Mouse (Mus musculus) lung, adult 18-20 months (tissue): ENCODE data around the gene Robo2.
"Not testable (repeated sequence)": the region's sequence is repeated elsewhere in the genome, so short reads cannot be mapped to it uniquely, and the experiment has no call there.

Source experiments
- DNase-seq, 2 experiments: peaks; one replicate each; pipeline ENCODE4 v3.0.0; 2022; ENCODE audit warnings: mixed read lengths in 2 of 2

Gene Robo2

DNA sequence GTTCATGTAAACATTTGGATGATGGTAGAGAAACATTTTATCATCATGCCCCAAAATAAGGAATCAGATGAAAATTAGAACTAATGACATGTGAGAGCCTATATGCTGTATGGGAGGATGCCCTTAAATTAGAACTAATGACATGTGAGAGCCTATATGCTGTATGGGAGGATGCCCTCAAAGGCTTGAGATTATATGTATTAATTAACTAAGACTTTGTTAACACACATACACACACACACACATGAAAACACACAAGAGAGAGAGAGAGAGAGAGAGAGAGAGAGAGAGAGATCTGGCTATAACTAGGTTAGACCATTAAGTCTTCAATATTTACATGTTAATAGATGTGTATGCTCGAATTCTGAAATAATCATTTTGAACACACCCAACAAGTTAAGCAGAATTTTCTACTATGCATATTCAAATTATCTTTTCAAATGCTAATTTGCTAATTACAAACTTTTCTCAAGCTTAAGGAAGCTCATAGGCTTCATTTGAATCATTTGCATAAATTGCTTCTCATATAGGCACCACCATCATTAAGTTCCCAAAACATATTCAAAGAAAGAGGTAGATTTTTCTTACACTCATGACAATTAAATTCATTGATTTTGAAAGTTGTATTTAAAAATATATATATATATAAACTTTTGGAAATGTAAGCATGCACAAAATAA is 211.5 kb downstream of the Robo2 start:
- no peak for DNase-seq

DNA sequence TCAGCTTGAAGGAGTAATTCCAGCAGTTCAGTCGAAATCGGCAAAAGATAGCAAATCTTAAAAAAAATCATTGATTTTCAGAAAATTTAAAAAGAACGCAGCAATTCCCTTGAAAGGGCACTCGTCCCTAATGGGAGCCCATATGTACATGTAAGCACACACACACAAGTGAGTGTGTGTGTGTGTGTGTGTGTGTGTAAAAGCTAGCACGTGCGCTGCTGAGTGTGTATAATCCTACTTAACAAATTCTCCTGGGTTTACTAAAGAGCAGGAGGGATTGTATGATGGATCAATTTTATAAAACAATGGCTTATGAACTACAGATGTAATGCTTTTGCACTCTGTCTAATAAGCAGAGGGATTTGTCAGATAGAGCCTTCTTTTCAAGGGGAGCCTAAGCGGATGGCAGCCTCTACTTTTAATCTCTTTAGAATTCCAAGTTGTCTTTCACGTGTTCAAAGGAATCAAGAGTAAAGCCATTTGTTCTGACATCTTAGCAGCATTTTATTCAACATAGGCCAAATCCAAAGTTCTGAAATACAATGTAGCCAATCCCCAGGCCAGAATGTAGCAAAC is 218.6 kb downstream of the Robo2 start:
- no peak for DNase-seq

DNA sequence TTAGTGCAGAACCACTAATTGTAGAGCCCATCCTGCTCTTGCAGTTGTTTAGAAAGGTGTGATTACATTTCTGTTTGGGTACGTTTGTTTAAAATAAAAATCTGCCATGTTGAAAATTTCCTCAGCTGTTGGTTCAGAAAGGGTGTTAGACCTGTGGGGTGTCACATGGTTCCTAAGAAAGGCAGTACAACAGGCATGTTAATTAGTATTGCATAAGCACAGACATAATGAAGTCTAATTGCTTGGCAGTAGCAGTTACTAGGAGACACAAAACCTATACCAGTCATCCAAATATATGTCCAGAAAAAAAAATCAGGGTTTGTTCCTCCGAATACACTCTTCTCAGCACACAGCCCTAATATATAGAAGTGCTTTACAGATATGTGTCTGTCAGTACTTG is 220.0 kb downstream of the Robo2 start:
- no peak for DNase-seq

DNA sequence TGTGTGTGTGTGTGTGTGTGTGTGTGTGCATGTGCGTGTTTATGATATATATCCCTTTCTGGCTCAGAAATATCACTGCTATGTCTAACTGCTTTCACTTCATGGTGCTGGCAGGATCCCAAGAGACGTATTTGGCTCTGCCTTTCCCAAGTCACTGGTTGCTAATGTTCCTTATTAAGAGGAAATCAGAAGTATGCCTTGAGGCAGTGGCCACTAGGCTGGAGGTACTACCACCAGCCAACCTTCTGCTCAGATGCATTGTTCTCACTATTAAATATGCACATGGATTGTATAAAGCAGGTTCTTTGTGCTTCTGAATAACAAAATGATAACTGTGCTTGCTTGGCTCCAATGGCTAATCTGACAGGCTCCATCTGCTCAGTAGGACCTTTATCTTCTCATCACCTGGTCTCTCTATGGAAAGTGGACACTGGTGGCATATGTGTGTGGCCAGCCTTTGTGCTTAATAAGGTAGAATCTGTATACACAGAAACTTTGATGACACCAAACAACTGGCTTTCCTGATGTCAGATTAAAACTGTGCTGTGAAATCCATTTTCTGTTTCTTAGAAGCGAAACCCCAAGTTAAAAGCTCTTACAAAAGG is 229.0 kb downstream of the Robo2 start:
- DNase-seq = no peak

DNA sequence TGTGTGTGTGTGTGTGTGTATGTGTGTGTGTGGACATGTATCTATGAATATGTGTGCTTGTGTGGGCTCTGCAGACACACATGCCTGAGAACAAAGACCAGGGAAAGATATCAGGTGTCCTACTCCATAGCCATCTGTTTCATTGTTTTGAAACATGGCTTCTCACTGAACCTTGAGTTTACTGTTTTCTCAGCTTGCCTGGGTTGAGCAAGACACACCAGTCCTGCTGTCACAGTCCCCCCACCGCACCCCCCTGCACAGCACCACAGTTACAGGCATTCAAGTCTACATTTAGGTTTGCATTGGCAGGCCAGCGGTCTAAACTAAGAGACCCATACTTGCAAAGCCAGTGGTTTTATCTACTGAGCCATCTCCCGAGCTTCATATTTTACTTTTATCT is 239.0 kb downstream of the Robo2 start:
- DNase-seq = no peak

DNA sequence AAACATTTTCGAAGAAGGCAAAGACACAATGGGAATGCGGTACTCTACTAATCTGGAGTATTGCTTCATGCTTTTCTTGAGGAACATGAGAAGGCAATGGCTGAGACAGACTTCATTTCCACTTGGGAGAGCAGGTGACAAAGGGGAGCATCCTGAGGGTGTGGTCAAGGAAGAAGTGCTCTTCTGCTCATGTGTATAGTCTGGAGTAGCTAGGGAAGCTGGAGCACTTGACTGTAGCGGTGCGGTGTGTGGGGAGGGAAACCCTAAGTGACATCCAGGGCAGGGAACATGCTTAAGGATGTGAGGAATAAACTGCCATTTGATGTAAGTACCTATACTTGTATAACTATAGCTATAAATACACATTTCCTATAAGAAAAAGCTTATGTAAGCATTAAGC is 242.0 kb downstream of the Robo2 start:
- DNase-seq = no peak

DNA sequence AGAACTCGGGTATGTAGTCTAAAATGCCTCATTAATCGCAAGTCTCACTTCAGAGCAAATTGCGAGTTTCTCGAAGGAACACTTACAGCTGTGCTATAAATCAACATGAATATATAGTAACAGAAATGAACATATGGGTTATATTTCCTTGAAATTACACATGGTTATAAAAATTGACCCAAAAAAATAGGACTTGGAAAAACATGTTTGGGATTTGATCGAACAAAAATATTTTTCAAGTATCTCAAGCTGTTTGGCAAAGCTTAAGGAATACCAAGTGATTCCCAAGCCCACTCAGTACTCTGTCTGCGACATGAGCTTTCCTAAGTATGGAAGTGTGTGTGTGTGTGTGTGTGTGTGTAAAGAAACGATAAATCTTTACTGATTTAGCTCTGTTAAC is 242.5 kb downstream of the Robo2 start:
- DNase-seq = no peak

DNA sequence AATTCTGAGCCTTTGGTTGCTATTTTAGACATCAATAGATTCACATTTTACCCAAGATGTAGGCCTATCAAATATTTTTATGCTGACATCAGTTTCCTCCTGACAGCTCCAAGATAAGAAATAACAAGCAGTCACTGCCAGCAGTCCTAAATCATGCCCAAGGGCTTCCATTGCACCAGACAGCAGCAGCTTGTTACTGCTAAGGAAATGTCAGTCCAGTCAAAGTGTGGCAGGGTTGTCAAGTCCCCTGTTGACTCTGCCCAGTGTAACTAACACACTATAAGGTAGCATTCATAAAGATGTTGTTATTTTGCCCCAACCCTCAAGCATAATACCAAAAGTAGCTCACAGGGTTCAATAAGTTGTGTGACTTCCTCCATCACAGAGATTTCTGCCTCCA is 243.8 kb downstream of the Robo2 start:
- no peak for DNase-seq

DNA sequence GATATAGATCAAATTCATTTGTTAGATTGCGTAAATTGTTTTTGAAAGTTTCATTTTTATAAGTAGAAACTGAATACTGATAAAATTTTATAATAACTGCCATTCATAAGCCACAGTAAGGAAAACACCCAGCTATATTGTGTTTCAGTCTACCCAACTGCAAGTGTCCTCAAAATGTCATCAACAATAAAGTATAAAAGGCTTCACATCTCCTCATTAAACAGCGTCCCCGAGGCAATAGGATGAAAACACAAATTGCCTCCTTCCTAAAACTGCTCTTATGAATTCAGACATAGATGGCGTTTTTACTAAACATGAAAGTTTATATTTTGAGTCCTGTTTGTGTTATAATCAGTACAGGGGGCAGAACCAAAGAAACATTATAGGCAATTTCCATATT is 249.6 kb downstream of the Robo2 start:
- no peak for DNase-seq

DNA sequence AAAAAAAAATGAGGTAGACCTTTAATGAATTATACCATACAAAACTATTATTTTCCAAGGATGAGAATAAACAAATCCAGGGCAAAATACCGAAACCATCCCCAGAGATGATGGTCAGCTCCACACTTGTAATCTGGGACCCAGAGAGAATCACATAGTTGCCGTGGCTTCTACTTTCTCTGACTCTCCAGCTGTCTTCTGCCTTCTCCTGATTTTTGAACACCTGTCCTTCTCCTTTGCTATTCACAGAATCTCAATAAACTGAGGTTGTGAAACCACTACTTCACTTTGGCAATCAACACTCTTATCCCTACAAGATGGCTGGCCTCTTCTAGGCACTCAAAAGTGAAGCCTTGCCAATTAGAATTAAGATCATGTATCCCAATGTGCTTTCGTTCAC is 252.4 kb downstream of the Robo2 start:
- no peak for DNase-seq

DNA sequence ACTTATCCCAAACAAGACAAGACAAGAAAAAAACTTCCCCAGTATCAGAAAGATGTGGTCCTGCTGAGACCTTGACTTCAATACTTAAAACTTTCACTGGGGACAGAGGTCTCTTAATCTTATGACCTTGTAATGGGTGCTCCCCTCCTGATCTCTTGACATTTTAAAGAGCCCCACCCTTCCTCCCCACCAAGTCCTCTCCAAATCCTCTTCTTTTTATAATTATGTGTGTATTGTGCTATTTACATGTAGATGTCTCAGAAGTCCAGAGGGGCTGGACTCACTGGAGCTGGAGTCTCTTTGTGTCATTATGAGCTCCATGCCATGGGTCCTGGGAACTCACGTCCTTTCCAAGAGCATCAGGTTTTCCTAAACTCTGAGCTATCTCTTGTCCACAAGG is 275.4 kb downstream of the Robo2 start:
- no peak for DNase-seq

DNA sequence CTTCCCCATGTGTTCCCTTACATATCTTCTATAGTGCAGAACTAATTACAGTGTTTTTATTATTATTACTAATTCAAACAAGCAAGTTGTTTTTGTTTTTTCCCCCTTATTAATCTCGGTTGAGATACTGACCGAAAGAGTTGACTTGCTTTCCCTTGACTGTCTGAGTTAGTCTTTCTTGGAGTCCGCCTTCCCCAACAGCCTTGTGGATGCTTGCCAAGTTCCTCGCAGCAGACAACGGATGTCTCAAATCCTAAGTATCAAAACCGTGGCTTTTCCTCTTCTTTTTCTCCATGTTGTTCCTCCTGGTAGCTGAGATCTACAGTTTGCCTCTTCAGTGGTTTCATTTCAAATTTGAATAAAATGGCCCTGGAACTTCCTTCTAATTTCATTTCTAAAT is 278.8 kb downstream of the Robo2 start:
- peak in 1 of 2 experiments; percentile 3 for DNase-seq

DNA sequence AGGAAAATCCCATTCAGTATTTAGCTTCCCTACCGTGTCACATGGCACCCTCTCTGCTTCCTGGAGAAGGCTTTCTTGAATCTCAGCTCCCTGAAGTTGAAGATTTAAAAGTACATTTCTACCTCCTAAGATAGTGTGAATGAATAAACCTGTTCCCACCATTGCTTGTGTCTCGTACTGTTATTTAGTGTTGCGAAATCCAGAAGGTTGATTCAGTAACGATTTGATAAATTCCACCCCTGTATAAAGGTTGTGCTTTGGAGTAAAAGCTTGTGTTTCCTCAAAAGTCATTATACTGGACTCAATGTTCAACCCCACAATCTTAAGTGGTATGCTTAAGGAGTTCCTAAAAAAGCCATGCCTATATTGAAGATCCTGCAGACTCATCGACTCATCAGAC is 280.3 kb downstream of the Robo2 start:
- DNase-seq = no peak

DNA sequence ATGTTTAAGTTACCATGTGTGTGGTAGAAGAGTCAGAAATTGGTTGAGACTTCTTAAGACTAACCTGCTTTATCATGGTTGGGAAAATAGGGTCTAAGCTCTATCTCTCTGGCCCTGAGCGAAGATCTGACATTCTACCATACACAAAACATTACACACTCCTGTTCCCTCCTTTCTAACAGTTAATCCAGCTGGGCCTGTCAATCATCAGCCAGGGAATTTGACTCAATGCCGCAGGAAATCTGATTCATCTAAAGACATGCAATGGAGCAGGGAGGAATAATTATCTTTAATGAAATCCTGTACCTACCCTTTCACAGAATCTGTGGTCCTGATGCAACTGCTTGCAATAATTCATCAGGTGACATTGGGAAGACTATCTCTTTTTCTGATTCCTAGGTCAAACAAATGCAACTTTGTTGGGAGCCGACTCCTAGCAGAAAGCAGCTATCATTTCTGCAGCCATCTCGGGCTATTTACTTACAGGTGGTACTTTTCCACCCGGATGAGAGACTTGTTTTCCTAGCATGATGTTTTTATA is 283.1 kb downstream of the Robo2 start:
- DNase-seq = no peak

DNA sequence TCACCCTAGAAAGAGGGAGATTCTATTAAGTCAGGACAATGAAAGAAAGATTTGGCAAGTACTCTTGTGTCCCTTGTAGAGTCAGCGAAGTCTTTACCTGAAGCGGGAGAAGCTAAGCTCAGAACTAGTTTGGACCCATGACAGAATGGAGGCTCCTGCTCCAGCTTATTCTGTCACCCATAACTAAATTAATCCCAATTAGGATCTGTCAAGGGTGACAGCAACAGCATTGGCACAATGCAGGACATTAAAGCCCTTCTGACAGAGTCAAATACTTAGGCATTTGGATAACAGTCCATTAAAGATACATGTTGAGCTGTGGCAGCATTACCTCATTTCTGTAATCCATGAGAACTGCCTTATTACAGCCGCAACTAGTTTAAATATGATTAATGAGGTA is 298.5 kb downstream of the Robo2 start:
- no peak for DNase-seq

DNA sequence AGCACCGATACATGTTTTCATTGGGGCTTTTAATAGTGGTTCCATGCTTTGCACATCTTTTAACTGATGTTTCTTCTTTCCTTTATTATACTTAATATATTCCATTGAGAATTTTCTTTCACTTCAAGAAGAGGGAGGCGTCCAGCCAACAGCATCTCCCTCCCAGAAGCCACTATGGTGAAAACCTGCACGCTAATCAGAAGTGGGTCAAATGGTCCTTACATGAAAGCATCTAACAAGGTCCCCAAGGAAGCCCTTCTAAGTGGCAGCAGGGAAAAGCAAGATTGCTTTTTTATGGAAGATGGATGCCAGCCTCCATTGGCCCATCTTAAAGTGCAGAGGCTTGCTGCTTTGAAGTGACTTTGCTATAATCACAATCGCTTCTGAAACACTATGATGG is 300.5 kb downstream of the Robo2 start:
- DNase-seq = no peak

DNA sequence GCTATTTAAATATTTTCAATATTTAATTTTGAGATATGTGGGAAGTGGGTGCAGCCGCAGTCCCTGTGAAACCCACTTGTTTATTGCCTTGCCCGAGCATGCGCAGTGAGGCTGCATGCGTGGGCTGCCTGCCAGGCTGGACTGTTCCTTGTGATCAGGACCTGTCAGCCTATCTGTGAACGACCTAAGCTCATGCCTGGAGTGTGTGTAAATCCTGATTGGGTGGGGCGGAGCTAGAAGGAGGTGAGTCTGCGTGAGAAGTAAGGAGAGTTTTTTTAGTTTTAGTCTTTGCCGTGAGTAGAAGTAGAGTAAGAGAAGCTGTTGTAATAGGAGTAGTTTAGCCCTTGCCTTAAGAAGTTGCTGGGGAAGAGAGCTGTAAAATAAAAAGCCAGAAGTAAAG is 307.2 kb downstream of the Robo2 start:
- not testable (repeated sequence) for DNase-seq

DNA sequence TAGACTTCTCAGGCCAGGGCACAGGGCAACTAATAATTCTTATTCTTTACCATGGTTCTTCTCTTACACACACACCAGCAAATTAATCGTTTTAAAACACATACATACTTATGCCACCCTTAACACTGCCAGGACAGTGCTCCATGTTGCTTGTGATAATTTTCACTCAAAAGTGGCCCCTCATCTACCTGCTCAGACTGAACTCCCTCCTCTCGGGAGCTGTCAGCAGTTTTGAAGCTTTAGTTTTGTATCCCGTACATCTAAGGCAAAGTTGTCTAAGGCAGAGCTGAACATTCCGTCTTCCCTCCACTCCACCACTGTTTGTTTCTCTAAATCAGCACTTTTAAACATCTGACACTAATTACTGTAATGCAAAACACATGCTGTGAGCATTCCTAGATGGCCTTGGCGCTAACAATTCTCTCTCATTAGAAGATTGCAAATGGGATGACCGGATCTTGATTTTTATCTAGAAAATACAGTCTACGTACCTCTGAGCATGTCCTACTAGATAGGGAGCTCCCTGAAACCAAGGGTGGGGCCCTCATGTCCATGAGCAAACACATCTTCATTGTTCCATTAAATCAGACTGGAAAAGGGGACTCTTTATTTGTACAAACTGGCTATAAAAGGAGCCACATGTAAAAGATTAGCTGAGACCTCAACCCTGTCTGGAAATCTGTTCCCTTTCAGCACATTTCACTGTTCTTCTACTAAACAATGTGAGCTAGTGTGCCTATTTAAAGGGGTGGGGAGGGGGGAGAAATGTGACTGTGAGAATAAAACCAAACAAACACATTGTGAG is 318.4 kb downstream of the Robo2 start:
- no peak for DNase-seq

DNA sequence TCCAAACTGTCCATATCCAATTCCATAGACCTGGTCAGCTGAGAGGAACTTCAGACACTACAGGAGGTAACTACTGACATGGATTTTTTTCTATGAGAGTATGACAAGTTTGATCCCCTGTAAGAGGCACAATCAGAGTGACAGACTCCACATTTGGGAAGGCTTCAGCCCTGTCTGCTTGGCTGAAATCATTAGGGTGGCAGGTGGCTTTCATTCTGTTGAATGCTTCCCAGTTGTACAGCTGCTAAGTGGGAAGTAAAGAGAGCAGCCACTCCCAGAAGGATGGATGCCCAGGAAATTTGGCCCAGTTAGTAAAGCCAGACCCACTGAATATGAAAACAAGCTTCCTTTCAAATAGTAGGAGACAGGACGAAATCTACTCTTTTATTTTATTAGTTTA is 321.7 kb downstream of the Robo2 start:
- no peak for DNase-seq

DNA sequence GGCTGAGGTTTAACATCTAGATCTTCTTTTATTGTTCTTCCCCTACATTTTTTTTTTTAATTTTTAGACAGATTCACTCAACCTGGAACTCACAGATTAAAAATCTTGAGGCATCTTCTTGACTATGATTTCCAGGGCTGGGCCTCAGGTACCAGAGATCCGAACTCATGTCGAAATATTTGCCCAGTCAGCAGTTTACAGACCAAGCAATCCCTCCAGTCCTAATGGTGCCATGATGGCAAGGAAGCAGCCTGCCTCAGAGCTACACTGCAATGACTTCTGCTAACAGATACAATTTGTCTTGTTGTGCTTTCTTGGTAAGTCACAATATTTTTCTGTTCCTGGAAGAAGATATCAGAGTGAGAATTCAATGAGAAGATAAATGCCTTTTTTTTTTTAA is 327.4 kb downstream of the Robo2 start:
- no peak for DNase-seq

DNA sequence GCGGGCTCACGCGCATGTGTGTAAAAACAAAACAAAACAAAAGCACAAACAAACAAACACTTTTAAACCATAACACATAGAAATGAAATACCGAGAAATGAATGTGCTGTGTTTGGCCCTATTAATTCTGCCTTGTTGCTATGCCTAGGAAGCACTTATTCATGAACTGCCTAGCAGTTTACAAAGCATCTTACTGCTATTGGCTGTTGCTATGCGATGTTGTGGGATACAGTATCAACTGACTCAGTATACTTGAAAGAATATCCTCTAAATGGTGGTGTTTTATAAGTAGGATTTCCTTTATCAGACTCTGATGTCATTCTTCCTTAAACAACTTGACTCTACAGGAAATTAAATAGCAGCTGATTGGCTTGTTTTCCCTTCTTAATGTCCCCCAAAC is 339.0 kb downstream of the Robo2 start:
- DNase-seq = no peak

DNA sequence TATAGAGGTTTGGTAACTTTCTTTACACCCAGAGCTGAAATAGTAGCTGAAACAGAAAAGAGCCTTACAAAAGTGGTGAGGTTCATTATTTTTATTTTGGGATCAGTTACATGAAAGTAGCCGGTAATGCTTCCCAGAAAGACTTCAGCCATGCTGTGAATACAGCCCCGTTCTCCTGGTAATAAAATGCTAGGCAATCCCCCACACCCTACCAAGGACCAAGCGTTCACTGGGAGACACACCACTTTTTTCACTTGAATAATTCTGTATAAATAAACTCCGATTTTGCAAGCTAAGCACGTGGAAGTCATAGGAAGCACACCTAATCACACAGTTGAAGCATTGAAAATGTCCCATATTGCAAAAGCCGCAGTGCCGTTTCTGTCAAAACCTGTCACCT is 341.0 kb downstream of the Robo2 start:
- DNase-seq = no peak

DNA sequence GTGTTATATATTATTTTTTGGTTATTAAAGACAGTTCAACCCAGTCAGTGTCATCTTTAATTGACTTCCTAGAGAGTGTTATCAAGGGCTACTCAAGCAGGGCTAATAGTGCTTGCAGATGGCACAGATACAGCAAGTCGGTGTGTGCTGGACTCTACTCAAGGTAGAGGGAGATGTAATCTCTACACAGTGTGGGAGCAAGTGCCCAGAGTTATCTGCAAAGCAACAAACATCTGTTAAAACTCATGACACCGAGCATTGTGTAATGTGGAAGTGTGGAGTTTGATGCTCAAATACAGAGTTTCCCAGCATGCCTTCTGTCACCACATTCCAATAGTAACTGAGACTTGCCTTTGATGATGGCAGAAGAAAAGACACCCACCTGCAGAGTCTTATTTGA is 345.7 kb downstream of the Robo2 start:
- DNase-seq = no peak

DNA sequence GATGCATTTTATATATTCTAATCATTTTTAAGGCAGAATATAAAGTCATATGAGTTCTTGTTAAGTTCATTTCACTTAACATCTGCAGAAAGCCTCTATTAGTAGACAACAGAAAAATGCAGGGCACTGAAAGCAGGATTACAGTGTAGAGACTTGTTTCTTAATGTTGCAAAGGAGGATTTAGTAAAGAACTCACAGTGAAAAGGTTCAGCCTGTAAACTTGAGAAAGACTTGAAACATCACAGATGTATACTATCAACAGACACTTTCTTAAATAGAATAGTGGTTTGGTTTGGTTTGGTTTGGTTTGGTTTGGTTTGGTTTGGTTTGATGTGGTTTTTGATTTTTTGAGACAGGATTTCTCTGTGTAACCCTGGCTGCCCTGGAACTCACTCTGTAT is 349.7 kb downstream of the Robo2 start:
- DNase-seq = no peak
